Mouse (Mus musculus): Measurements from ENCODE around the gene Rapsn. TPM values are rescaled to one million over a fixed set of nuclear protein-coding genes. Genes with fewer than 3 reads are reported as not detected.

Gene Rapsn
- total RNA-seq (2012; rRNA removed) (0.08 TPM in 1 of 2 replicates, not detected in the other), total RNA-seq (2014; rRNA removed) (0.15 TPM in 1 of 2 replicates, not detected in the other), polyA plus RNA-seq (2012; ENCODE audit: insufficient read length, low read depth) (0.40 TPM in 1 of 2 replicates, not detected in the other)

DNA sequence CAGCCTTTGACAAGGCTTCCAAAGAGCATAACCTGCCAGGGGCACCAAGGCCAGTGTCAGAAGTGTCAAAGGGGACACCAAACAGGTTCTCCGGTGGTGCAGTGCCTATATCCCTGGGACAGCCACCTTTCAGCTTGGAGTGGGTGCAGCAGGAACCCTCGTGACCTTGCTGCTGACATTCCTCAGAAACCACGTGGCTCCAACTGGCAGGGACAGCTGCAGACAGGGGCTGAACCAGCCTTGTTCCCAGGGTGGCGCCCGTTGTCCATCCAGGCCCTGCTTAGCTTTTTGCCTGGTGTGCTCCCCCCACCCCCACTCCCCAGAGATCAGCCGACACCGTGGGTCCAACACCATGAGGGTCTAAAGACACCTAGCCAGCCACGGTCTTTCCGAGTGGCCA, at the start of gene Rapsn:
Gene Rapsn, plus strand, starts transcription at position 236 of the 400 bp plus-strand sequence.
- no peaks in the 10 kb centered on the region for H3K9me3 ChIP-seq (replicated peaks; ENCODE audit: low read length)
- TF ChIP-seq MXI1 (IDR thresholded peaks at IDR 0.05; ENCODE audit: low read depth, low read length) (no peak), MAZ (IDR thresholded peaks at IDR 0.05; ENCODE audit: low read depth, low read length) (no peak), UBTF (IDR thresholded peaks at IDR 0.05; ENCODE audit: low read depth, low read length) (no peak), JUN (IDR thresholded peaks at IDR 0.05; ENCODE audit: insufficient read depth, low read depth, low read length) (no peak), ETS1 (conservative IDR thresholded peaks at IDR 0.05; ENCODE audit: low read depth, low read length) (no peak), CHD1 (IDR thresholded peaks at IDR 0.05; ENCODE audit: low read depth, low read length) (no peak), BHLHE40 (IDR thresholded peaks at IDR 0.05; ENCODE audit: low read depth, low read length) (no peak), MYC (IDR thresholded peaks at IDR 0.05; ENCODE audit: low read depth, low read length) (no peak), SMC3 (IDR thresholded peaks at IDR 0.05; ENCODE audit: low read depth, low read length) (no peak)
- dilution Hi-C loops (cut with MboI; ENCODE audit: extremely low pct_ligation_motif_present, extremely low pct_unique_long_range_greater_than_20kb, low sequenced_read_pairs) (no loop called here), in situ Hi-C loops (cut with MboI; ENCODE audit: low pct_ligation_motif_present, low pct_unique_long_range_greater_than_20kb, low sequenced_read_pairs) (no loop called here)
- H3K9ac ChIP-seq (ENCODE audit: insufficient read depth, low read depth): no peak within 1 kb of the TSS
- no peaks in the 10 kb centered on the region for H3K36me3 ChIP-seq (replicated peaks in 1 of 2; ENCODE audit: control insufficient read depth in 1 of 2, insufficient read depth in 1 of 2, low read length in 1 of 2)
- no peak within 1 kb of the TSS for H3K27ac ChIP-seq (ENCODE audit: insufficient read depth, low read depth)
- H3K4me1 ChIP-seq (ENCODE audit: control insufficient read depth in 1 of 2, insufficient read depth in 2 of 2): no peaks in the 10 kb centered on the region
- no peak for DNase-seq (ENCODE audit: extremely low read depth)
- H3K4me2 ChIP-seq (ENCODE audit: insufficient read depth, low read depth, poor library complexity, severe bottlenecking): no peak within 1 kb of the TSS
- no peak within 1 kb of the TSS for H3K4me3 ChIP-seq (replicated peaks in 1 of 3; ENCODE audit: low read depth in 2 of 3, low read length in 2 of 3, poor library complexity in 1 of 3)
- H3K79me2 ChIP-seq (replicated peaks; ENCODE audit: control insufficient read depth, extremely low read depth, insufficient read depth, poor library complexity, severe bottlenecking): no peaks in the 10 kb centered on the region
- H3K27me3 ChIP-seq (replicated peaks): no peaks in the 10 kb centered on the region

DNA sequence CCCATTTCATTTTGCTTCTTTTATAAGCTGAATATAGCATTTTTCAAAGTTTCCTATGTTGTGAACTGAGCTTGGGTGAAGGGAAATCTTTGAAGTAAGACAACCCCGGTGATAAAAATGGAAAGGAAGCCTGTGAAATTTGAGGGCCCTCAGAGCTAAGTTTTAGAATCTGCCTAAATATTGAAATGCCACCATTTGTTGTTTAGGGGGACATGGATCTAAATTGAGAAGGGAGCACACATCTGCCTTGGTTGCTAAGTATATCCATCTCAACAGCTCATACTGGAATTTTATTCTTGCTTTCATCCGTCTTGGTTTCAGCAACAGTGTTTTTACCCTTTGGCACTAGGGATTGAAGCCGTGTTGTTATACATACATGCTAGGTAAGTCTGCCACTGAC, 49.4 kb upstream of the Rapsn start:
- Histone ChIP-seq H3K4me3 (replicated peaks in 1 of 3; ENCODE audit: low read depth in 2 of 3, low read length in 2 of 3, poor library complexity in 1 of 3) (no peak overlapping the region), H3K4me1 (ENCODE audit: control insufficient read depth in 1 of 2, insufficient read depth in 2 of 2) (peaks cover 0 to 26% of the 10 kb centered on the region in 2 experiments; a peak in 1 of 4 replicates), H3K4me2 (ENCODE audit: insufficient read depth, low read depth, poor library complexity, severe bottlenecking) (no peak overlapping the region), H3K9ac (ENCODE audit: insufficient read depth, low read depth) (no peak overlapping the region), H3K27ac (ENCODE audit: insufficient read depth, low read depth) (no peak overlapping the region), H3K36me3 (replicated peaks in 1 of 2; ENCODE audit: control insufficient read depth in 1 of 2, insufficient read depth in 1 of 2, low read length in 1 of 2) (peaks cover 0 to 27% of the 10 kb centered on the region in 2 experiments), H3K9me3 (replicated peaks; ENCODE audit: low read length) (no peaks in the 10 kb centered on the region), H3K79me2 (replicated peaks; ENCODE audit: control insufficient read depth, extremely low read depth, insufficient read depth, poor library complexity, severe bottlenecking) (peaks cover 24% of the 10 kb centered on the region), H3K27me3 (replicated peaks) (no peaks in the 10 kb centered on the region)
- DNase-seq (ENCODE audit: extremely low read depth): no peak
- dilution Hi-C loops (cut with MboI; ENCODE audit: extremely low pct_ligation_motif_present, extremely low pct_unique_long_range_greater_than_20kb, low sequenced_read_pairs) (no loop called here), in situ Hi-C loops (cut with MboI; ENCODE audit: low pct_ligation_motif_present, low pct_unique_long_range_greater_than_20kb, low sequenced_read_pairs) (no loop called here)
- TF ChIP-seq ELF1 (IDR thresholded peaks at IDR 0.05; ENCODE audit: low read depth, low read length): no peak
- no peak for TF ChIP-seq MAZ (IDR thresholded peaks at IDR 0.05; ENCODE audit: low read depth, low read length)
- no peak for TF ChIP-seq UBTF (IDR thresholded peaks at IDR 0.05; ENCODE audit: low read depth, low read length)
- no peak for TF ChIP-seq NELFE (IDR thresholded peaks at IDR 0.05; ENCODE audit: low read depth, low read length)
- no peak for TF ChIP-seq MAFK (IDR thresholded peaks at IDR 0.05; ENCODE audit: insufficient replicate concordance, low read length)
- TF ChIP-seq TBP (conservative IDR thresholded peaks at IDR 0.05; ENCODE audit: low read depth, low read length): no peak
- no peak for TF ChIP-seq NRF1 (IDR thresholded peaks at IDR 0.05; ENCODE audit: low read depth, low read length)
- no peak for TF ChIP-seq SMC3 (IDR thresholded peaks at IDR 0.05; ENCODE audit: low read depth, low read length)
- TF ChIP-seq CHD1 (IDR thresholded peaks at IDR 0.05; ENCODE audit: low read depth, low read length): no peak
- no peak for TF ChIP-seq JUND (conservative IDR thresholded peaks at IDR 0.05; ENCODE audit: low read depth, low read length)
- no peak for TF ChIP-seq GABPA (IDR thresholded peaks at IDR 0.05; ENCODE audit: insufficient replicate concordance, low read depth, low read length)
- no peak for TF ChIP-seq E2F4 (IDR thresholded peaks at IDR 0.05; ENCODE audit: insufficient replicate concordance, low read depth, low read length)
- TF ChIP-seq EP300 (IDR thresholded peaks at IDR 0.05; ENCODE audit: low read length): no peak
- TF ChIP-seq CTCF (conservative IDR thresholded peaks at IDR 0.05 in 1 of 2, IDR thresholded peaks at IDR 0.05 in 1 of 2; ENCODE audit: low read depth in 2 of 2, low read length in 2 of 2): no peak
- no peak for TF ChIP-seq JUN (IDR thresholded peaks at IDR 0.05; ENCODE audit: insufficient read depth, low read depth, low read length)
- no peak for TF ChIP-seq HCFC1 (IDR thresholded peaks at IDR 0.05; ENCODE audit: low read depth, low read length)
- no peak for TF ChIP-seq BHLHE40 (IDR thresholded peaks at IDR 0.05; ENCODE audit: low read depth, low read length)

Measured in CH12.LX (cell line).